Mouse (Mus musculus): Measurements from ENCODE around the gene Cpt1c.
A peak's percentile ranks its signal among the peaks of the same experiment; 100 is the strongest.

DNA sequence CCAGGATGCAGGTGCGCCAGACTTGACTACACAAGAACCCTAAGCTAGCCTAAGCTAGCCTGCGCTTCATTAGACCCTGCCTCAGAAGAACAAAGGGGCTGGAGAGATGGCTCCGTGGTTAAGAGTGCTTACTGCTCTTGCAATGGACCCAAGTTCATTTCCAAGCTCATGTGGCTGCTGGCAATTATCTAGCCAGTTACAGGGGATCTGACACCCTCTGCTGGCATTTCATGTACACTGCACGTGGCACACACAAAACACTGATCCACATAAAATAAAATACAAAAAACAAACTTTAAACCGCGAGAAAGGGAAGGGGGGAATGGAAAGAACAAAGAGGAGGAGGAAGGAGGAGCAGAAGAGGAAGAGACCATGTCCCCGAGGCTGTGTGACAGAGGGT is 16.4 kb downstream of the Cpt1c start:
- TF ChIP-seq POLR2A (IDR thresholded peaks at IDR 0.05; ENCODE audit: low read depth, low read length) (no peak), CTCF (conservative IDR thresholded peaks at IDR 0.05; ENCODE audit: insufficient read depth, insufficient read length, low read depth, low read length) (peak; percentile 84)
